Mouse (Mus musculus): Measurements from ENCODE around the gene Rhou. TPM values are rescaled to one million over a fixed set of nuclear protein-coding genes. Genes with fewer than 3 reads are reported as not detected.
A peak's percentile ranks its signal among the peaks of the same experiment; 100 is the strongest.
"Not testable (repeated sequence)": the region's sequence is repeated elsewhere in the genome, so short reads cannot be mapped to it uniquely, and the experiment has no call there.

The Rhou gene
- polyA plus RNA-seq (2015; fragmentation: Nextera tagmentation; extraction: Ambion mirVana): 7.7 and 8.4 TPM in 2 replicates

DNA sequence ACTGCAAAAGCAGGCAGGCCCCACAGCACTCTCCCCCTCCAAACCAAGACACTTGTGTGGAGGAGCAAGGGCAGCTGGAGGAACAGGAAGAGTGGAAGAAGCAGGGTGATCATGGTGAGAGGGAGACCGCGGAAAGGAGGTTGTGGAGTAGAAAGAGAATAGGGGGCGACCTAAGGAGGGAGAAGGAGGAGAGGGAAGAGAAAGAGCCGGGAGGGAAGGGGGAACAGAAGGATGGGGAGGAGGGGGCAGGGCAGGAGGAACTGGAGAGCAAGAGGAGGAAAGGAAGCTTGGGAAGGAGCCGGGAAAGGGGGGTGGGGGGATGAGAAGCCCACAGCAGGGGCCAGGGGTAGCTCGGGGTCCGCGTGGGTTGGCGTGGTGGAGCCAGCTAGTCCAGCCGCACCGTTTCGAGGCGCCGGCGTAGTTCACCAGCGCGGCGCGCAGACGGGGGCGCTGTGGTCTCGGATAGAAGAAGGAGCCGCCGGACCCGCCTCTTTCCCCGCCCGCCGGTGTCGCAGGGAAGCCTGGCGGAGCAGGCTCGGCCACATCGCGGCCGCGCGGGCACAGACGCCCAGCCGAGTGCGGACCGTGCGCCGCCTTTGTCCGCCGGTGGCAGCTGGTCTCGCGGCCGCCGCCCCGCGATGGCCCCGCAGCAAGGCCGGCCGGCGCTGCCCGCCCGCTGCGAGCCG is at the start of gene Rhou:
TSS of gene Rhou (plus strand) at position 622 of the 686 bp plus-strand sequence.
- H3K27ac ChIP-seq: peak within 1 kb of the TSS; percentile 88
- under 1% methylated on average over 42 of the region's 58 CpGs for WGBS
- H3K27me3 ChIP-seq: no peaks in the 10 kb centered on the region
- H3K4me1 ChIP-seq: peaks cover 29% of the 10 kb centered on the region
- peaks cover 26% of the 10 kb centered on the region for H3K36me3 ChIP-seq
- H3K9ac ChIP-seq: peak within 1 kb of the TSS; percentile 87
- ATAC-seq (ENCODE audit: low FRiP score, low read depth): peak; percentile 91
- peak within 1 kb of the TSS; percentile 74 for H3K4me2 ChIP-seq (replicated peaks)
- H3K9me3 ChIP-seq: no peaks in the 10 kb centered on the region
- H3K4me3 ChIP-seq: peak within 1 kb of the TSS; percentile 64

DNA sequence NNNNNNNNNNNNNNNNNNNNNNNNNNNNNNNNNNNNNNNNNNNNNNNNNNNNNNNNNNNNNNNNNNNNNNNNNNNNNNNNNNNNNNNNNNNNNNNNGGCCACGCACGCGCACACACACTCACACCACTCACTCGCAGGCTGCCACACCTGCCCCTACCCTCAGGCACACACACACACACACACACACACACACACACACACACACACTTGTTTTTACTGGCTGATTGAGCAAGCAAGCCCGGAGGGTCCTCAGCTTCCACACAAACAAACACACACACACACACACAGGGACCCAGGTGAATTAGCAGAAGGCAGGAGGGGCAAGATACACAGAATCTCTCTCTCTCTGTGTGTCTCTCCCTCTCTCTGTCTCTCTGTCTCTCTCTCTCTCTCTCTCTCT is 41.1 kb upstream of the Rhou start:
- 83% methylated on average over 1 of the region's 5 CpGs for WGBS

GRCm38 (mm10) chr8:123623523-123623922 is 30.2 kb upstream of the Rhou start:
- not testable (repeated sequence) for H3K4me2 ChIP-seq (replicated peaks); ATAC-seq (ENCODE audit: low FRiP score, low read depth); H3K9ac ChIP-seq; H3K9me3 ChIP-seq; H3K4me3 ChIP-seq; H3K27ac ChIP-seq; H3K36me3 ChIP-seq; H3K4me1 ChIP-seq
- no CpG with 5 or more reads among the region's 39 CpGs for WGBS
- peaks cover 43% of the 10 kb centered on the region for H3K27me3 ChIP-seq

More for the DNA sequence above, 41.1 kb upstream of the Rhou start:
- not testable (repeated sequence) for H3K27ac ChIP-seq; H3K9me3 ChIP-seq; H3K4me2 ChIP-seq (replicated peaks); H3K9ac ChIP-seq; H3K4me1 ChIP-seq; H3K4me3 ChIP-seq; H3K36me3 ChIP-seq; ATAC-seq (ENCODE audit: low FRiP score, low read depth); H3K27me3 ChIP-seq

GRCm38 (mm10) chr8:123624274-123624673 is 29.5 kb upstream of the Rhou start:
- no peak overlapping the region for H3K4me2 ChIP-seq (replicated peaks)
- H3K36me3 ChIP-seq: no peaks in the 10 kb centered on the region
- H3K27me3 ChIP-seq: peaks cover 48% of the 10 kb centered on the region
- H3K4me3 ChIP-seq: no peak overlapping the region
- WGBS: 68% methylated on average over 5 of the region's 5 CpGs
- H3K27ac ChIP-seq: no peak overlapping the region
- H3K9me3 ChIP-seq: no peaks in the 10 kb centered on the region
- no peak for ATAC-seq (ENCODE audit: low FRiP score, low read depth)
- no peak overlapping the region for H3K9ac ChIP-seq
- peaks cover 10% of the 10 kb centered on the region for H3K4me1 ChIP-seq

GRCm38 (mm10) chr8:123624702-123625101 is 29.0 kb upstream of the Rhou start:
- no peak for ATAC-seq (ENCODE audit: low FRiP score, low read depth)
- peaks cover 14% of the 10 kb centered on the region for H3K4me1 ChIP-seq
- no peaks in the 10 kb centered on the region for H3K9me3 ChIP-seq
- no peak overlapping the region for H3K27ac ChIP-seq
- H3K4me3 ChIP-seq: no peak overlapping the region
- H3K4me2 ChIP-seq (replicated peaks): no peak overlapping the region
- H3K36me3 ChIP-seq: no peaks in the 10 kb centered on the region
- H3K27me3 ChIP-seq: peaks cover 52% of the 10 kb centered on the region
- WGBS: 57% methylated on average over 1 of the region's 1 CpGs
- no peak overlapping the region for H3K9ac ChIP-seq

- no peaks in the 10 kb centered on the region for H3K36me3 ChIP-seq
- no peak overlapping the region for H3K27ac ChIP-seq
- no peak overlapping the region for H3K9ac ChIP-seq
- no peak overlapping the region for H3K4me3 ChIP-seq
- peaks cover 57% of the 10 kb centered on the region for H3K27me3 ChIP-seq
- WGBS: 31% methylated on average over 2 of the region's 2 CpGs
- no peaks in the 10 kb centered on the region for H3K9me3 ChIP-seq
- H3K4me2 ChIP-seq (replicated peaks): no peak overlapping the region
- no peak for ATAC-seq (ENCODE audit: low FRiP score, low read depth)
- peaks cover 19% of the 10 kb centered on the region for H3K4me1 ChIP-seq
Measured at GRCm38 (mm10) chr8:123625717-123626116, 28.0 kb upstream of the Rhou start.

DNA sequence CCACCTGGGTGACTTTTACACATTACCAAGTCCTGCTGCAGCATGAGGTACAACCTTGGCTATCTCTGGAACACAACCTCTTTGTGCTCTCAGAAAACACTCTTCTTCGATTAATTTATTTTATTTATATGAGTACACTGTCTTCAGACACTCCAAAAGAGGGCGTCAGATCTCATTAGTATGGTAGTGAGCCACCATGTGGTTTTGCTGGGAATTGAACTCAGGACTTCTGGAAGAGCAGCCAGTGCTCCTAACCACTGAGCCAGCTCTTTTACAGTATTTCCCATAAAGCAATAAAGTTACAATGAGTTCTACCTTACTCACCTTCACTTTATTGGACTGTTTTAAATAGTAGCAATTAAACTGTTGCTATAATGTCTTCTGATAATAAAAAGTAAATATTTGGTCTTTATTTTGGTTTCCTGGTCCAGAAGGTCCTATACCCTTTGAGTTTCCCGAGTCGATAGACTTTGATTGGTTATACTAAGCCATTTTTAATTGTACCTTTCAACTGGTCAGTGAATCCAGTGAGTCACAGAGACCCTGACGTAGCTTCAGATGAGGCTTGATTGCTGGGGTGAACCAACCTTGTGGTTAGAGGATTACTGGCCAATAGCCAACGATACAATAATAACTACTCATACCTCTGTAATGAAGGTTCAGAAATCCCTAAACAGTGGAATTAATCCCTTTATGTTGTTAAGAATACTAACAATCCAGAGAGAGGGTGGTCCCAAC is 26.1 kb upstream of the Rhou start:
- no peak for ATAC-seq (ENCODE audit: low FRiP score, low read depth)
- Histone ChIP-seq H3K4me3 (no peak overlapping the region), H3K27ac (no peak overlapping the region), H3K27me3 (peaks cover 57% of the 10 kb centered on the region), H3K4me2 (replicated peaks) (no peak overlapping the region), H3K36me3 (no peaks in the 10 kb centered on the region), H3K4me1 (peaks cover 22% of the 10 kb centered on the region), H3K9ac (no peak overlapping the region), H3K9me3 (no peaks in the 10 kb centered on the region)
- WGBS: 60% methylated on average over 6 of the region's 6 CpGs

DNA sequence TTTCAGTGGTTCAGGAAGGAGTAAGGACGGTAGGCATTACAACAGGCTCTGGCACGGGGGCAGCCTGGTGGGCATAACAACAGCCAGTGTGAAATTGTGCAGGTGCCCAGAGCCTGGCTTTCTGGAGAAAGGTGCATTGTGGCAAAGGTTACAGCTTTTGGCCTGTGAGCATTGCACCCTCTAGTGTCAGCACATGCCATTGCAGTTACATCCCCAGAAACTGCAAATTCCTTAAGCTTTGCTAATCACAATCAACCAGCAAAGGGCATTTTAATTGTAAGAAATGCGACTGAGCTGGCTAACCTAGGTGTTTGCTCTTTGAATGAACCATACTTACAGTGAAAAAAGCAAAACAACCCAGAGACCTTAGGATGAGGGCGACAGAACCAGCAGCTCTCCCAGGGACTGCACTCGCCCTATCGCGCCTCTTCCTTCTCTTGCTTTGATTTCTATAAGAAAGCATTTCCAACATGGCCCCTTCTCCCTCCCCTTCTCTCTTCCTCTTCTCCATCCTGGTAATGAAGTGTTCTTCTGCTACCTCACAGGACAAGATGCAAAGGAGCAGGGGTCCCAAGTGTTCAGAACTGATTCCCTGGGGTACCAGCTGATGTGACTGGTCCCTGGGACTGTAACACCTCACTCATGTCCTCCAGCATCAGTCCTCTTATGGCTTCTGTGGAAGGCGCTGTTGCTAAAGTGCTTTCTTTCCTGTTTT is 25.3 kb upstream of the Rhou start:
- peaks cover 57% of the 10 kb centered on the region for H3K27me3 ChIP-seq
- peak overlapping the region; percentile 39 for H3K4me3 ChIP-seq
- peaks cover 22% of the 10 kb centered on the region for H3K4me1 ChIP-seq
- ATAC-seq (ENCODE audit: low FRiP score, low read depth): no peak
- H3K9ac ChIP-seq: peak overlapping the region; percentile 35
- no peak overlapping the region for H3K27ac ChIP-seq
- no peaks in the 10 kb centered on the region for H3K36me3 ChIP-seq
- H3K9me3 ChIP-seq: no peaks in the 10 kb centered on the region
- WGBS: 2% methylated on average over 8 of the region's 8 CpGs
- peak overlapping the region; percentile 67 for H3K4me2 ChIP-seq (replicated peaks)

DNA sequence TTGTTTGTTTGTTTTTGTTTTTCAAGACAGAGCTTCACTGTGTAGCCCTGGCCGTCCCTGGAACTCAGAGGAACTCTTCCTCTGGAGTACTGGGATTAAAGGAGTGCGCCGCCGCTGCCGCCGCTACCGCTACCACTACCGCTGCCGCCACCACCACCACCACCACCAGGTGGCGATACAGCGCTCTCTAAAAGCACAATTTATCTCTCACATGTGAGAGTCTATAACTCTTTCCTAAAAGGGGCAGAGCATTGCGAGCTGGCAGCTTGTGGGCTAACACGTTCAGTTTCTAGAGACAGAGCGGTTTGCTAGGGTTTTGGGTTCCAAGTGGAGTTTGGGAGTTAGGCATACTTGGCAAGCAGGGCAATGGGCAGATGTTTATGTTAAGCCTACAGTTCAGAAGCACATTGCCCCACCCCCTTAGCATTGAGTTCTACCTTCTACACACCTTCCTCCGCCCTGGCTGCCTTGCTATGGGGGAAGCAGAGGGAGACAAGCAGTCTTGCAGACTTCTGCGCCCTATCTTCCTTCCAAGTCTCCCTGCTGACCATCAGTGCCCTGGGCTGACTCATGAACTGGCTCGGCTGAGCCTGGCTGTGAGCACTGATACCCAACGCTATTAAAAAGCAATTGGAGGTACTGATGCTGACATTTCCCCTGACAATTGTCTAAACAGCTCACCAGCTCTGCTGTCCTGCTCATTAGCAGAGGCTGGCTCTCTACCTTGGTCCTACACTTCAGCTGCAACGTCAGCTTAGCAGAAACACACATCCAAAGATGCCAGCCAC is 24.6 kb upstream of the Rhou start:
- H3K9ac ChIP-seq: peak overlapping the region; percentile 35
- peak overlapping the region; percentile 39 for H3K4me3 ChIP-seq
- H3K36me3 ChIP-seq: no peaks in the 10 kb centered on the region
- WGBS: 11% methylated on average over 19 of the region's 19 CpGs
- H3K27ac ChIP-seq: no peak overlapping the region
- no peak; the same call in 1 of the 2 replicates for ATAC-seq (ENCODE audit: low FRiP score, low read depth)
- H3K4me2 ChIP-seq (replicated peaks): peak overlapping the region; percentile 67
- peaks cover 22% of the 10 kb centered on the region for H3K4me1 ChIP-seq
- H3K27me3 ChIP-seq: peaks cover 56% of the 10 kb centered on the region
- no peaks in the 10 kb centered on the region for H3K9me3 ChIP-seq

- H3K9me3 ChIP-seq: no peaks in the 10 kb centered on the region
- H3K4me3 ChIP-seq: no peak overlapping the region
- H3K27me3 ChIP-seq: peaks cover 47% of the 10 kb centered on the region
- H3K9ac ChIP-seq: no peak overlapping the region
- no peaks in the 10 kb centered on the region for H3K36me3 ChIP-seq
- H3K27ac ChIP-seq: no peak overlapping the region
- WGBS: 39% methylated on average over 10 of the region's 10 CpGs
- ATAC-seq (ENCODE audit: low FRiP score, low read depth): no peak
- H3K4me2 ChIP-seq (replicated peaks): peak overlapping the region; percentile 51
- H3K4me1 ChIP-seq: peaks cover 22% of the 10 kb centered on the region
Measured at GRCm38 (mm10) chr8:123630058-123630457, 23.7 kb upstream of the Rhou start.

GRCm38 (mm10) chr8:123630841-123631251 is 22.9 kb upstream of the Rhou start:
- Histone ChIP-seq H3K9me3 (no peaks in the 10 kb centered on the region), H3K27me3 (peaks cover 40% of the 10 kb centered on the region), H3K4me1 (peaks cover 22% of the 10 kb centered on the region), H3K4me2 (replicated peaks) (peak overlapping the region; percentile 51), H3K4me3 (peak overlapping the region; percentile 19), H3K36me3 (no peaks in the 10 kb centered on the region), H3K27ac (no peak overlapping the region), H3K9ac (no peak overlapping the region)
- WGBS: 21% methylated on average over 12 of the region's 12 CpGs
- ATAC-seq (ENCODE audit: low FRiP score, low read depth): peak; percentile 10; the same call in 1 of the 2 replicates
